Mouse (Mus musculus) thymus, postnatal 0 days (tissue): Measurements from ENCODE around the gene Hoxd13. TPM values are rescaled to one million over a fixed set of nuclear protein-coding genes. Genes with fewer than 3 reads are reported as not detected.

Source experiments
- DNase-seq: peaks from one replicate; pipeline ENCODE4 v3.0.0-alpha.2; 2015; ENCODE audit warnings: low spot score
- polyA plus RNA-seq: library from polyadenylated mRNA; unstranded; fragments of >200 nt; fragmentation: Nextera tagmentation; extraction: Ambion mirVana; gene quantifications from 2 replicates; pipeline ENCODE4 v1.2.1, GENCODE M21; 2015

Hoxd13 gene
- polyA plus RNA-seq, result not detected in 2 replicates

DNA sequence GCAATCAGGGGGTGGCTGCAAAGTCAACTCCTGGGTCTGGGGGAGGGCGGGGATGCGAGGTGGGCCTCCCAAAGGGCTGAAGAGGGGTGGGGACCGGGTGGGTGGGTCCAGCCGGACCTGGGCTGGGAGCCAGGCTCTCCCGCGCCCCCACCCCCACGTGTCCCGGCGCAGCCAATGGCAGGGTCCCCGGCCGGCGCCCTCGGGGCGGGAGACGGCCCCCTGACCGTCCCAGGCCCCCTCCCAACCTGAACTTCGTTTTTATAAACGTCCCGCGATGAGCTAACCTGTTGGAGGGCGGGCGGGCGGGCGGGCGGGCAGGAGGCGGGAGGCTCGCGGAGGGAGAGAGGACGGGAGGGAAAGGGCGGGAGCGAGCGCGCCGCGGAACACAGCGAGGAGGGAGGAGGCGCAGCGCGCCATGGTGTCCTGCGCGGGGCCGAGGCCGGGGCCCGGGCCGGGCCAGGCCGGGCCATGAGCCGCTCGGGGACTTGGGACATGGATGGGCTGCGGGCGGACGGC, at the start of gene Hoxd13:
Gene Hoxd13 (plus strand): TSS at position 469 of the 516 bp plus-strand sequence.
- DNase-seq, result no peak

DNA sequence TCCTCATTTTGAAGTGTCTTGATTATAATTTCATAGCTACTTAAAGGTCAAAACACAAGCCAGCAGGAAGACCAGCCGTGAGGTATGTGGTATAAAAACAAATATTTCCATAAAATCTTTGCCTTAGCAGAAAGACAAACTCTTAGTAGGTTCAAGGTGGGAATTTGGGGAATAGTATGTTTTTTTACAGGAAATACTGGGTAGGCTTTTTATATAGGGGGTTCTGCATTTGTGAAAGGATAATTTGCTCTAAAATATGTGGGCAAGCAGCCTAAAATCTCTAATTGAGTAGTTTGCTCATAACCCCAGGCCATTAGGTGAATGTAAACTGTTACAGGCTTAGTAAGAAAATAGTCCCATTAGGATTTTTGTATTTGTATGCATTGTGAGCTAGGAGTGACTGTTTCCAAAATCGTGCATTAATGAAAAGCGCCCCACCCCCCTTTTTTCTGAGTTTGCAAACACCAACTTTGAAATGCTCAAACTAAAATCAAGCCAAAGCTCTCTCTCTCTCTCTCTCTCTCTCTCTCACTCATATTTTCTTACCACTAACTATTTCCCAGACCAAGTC, 48.3 kb upstream of the Hoxd13 start:
- no peak for DNase-seq

DNA sequence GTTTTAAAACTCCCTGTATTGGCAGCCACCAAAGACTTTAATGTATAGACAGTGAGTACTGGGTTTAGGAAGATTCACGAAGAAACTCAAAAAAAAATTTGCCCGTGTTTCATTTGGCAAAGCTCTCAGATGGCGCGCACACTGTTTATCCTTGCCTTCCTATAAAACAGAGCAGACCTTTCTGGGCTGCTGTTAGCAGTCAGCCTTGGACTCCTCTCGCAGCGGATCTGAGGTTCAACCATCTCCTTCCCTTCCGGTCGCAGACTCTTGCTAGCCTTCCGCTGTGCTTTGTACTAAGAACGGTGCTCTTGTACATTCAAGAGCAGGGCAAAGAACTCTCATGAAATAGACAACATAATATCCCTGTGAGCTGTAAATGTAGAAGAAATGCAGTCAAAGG, 47.7 kb upstream of the Hoxd13 start:
- no peak for DNase-seq

DNA sequence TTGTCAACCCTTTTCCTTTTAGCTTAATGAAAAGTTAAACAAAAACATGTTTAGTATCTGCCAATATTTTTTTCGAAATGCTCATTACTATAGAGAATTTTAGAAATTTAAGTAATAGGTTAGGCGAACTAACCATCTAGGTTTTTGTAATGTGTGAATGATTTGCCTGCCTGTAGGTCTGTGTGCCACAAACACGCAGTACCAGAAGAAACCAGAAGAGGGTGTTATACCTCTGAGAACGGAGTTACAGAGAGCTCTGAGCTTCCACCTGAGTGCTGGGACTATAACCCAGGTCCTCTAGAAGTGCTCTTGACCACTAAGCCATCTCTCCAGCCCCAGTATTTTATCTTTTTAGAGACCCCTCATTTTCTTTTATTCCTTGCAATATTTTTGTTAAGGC, 32.7 kb upstream of the Hoxd13 start:
- no peak for DNase-seq

DNA sequence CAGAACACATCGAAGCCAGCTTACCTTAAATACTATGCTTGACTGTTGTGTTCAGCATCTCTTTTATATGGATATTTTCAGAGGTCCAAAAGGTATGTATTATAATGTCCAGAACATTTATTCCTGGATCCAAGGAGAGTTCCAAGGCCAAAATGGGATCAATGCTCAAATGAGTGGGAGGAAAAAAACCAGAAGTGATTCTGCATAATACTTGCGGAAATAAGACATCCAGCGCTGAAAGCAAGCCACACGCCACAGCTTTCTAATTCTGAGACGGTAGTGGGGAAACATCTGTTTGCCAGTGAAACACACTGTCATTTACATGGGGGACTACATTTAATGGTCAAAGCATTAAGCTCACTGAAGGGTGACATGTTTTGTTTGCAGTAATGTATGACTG, 25.7 kb upstream of the Hoxd13 start:
- no peak for DNase-seq

DNA sequence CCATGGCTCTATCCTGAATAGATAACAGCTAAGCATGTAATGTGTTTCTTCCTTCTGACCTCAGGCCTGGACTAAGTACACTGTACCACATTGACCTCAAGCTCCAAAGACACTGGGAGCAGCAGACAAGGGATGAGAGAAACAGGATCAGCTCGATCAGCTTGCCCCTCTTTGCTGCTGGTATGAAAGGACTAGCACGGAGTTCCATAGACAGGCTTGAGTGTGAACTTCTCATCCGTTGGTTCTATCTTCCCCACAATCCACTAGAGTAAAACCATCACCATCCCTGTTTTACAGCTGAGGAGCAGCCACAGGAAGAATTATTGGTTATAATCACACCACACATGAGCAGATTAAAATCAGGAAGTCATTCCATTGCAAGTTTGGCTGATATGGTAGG, 22.5 kb upstream of the Hoxd13 start:
- no peak for DNase-seq

DNA sequence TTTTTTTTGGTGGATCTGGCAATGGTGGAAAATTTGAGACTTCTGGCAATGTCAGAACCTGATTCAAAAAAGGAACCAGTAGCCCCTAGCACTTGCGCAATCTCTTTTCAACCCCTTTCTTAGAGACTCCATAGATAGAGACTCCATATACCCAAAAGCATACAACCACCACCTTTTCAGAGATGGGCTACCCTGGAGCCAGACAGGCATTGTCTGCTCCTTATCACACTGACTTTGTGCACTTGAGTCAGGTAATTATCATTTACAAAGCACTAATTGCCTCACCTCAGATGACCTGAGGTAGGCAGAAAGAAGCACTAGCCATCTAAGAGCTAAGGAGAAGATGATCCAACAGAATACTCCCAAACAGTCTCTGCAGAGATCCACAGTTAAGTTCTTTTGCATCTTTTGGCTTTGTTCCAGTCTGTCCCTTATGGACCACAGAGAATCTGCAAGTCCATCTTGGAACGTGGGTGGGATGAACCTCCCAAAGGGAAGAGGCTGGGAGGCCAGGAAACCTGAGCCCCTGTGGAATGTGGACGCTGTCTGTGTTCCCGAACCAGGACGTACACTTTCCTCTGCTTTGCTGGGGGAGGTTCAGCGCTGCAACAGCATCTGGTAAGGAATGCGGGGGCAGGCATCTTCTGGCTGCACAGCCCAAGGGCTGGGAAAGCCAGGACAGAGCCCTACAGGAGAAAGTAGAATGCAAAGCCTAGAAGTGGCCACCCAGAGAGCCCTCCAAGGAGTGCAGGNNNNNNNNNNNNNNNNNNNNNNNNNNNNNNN, 20.8 kb upstream of the Hoxd13 start:
- DNase-seq, result no peak

DNA sequence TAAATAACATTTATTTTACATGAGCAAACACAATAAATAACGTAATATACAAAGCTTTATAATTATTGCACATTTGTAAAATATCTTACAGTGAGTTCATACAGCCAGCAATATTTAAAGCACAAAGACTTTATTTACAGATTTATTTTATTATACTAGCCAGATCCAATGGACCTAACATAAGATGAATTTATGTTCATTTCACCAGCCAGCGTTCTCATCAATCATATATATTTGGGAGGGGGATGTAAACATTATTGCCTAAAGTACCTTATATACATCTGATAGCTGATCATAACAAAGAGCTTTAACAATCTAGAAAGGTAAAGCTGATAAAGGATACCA, 15.1 kb upstream of the Hoxd13 start:
- no peak for DNase-seq

DNA sequence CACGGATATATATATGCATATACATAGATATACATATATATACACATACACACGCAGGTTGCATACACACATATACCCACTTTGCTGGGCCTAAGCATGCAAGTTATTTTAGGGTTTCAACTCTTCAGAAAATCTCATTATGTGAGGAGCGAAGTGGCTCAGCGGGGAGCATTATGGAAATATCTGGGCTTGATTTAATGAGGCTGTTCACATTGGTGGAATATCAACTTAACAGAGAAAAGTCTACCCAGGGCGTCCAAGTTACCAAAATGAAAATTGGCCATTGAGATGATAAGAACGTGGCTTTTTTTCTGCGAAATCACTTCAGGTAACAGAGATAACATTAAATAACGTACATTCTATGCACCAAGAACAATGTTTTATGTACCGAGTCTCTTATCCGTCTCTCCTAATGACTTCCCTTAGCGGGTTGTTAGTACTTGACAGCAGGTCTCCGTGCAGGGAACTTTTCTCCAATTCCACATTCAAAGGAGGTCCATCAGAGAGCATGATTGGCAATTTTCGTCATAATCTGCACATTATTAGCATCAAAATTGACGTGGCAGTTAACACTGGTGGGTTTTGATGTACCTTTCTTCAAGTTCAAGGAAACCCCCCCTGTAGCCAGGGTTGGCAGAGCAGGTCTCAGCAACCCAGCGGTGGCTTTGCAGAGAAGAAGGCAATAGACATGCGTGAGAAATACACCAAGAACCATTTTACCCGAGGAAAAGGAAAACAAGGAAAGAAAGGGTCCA, 14.2 kb upstream of the Hoxd13 start:
- DNase-seq, result no peak

DNA sequence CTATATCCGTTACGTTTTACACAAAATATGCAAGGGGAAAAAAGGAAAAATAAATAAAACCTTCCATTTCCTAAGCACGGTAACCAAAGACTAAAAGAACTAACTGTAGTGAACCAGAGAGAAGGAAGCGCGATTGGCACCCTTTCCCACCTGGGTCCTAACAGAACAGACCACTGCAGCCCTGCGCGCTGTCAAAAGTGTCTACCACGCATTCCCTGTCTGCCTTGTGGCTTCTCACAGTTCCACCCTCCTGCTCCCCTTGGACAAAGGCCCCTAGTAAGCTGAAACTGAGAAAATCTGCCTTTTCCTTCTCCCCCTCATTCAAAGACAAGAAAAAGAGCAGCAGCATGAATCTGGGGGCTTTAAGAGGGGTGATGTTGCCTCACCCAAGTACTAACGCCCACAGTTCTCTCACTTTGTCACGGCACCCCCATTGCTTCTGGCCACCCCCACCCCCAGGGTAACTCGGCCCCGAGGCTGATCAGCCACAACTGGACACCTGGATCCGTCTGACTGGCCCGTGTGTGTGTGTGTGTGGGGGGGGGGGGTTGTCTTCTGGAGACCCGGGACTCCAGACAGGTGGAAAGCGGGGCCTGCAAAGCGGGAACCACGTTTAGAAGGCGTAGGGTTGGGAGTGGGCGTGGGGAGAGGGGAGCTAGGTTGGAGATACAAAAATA, 13.2 kb upstream of the Hoxd13 start:
- no peak for DNase-seq

DNA sequence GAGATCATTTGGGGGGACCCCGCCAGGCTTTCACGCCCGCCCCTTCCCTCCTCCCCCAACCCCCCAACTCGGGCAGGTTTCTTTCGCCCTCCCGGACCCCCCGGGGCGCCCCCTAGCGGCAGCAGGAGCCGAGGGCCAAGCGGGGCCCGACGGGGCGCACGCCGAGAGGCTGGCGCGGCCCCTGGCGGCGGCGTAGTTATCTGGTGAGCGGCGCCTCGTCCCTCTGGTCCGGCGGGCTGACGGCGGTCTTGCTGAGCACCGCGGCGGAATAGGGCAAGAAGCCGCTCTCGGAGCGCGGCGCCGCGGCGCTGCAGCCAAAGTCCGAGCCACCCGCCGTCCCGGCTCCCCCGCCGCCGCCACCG, 12.7 kb upstream of the Hoxd13 start:
- DNase-seq, result no peak

DNA sequence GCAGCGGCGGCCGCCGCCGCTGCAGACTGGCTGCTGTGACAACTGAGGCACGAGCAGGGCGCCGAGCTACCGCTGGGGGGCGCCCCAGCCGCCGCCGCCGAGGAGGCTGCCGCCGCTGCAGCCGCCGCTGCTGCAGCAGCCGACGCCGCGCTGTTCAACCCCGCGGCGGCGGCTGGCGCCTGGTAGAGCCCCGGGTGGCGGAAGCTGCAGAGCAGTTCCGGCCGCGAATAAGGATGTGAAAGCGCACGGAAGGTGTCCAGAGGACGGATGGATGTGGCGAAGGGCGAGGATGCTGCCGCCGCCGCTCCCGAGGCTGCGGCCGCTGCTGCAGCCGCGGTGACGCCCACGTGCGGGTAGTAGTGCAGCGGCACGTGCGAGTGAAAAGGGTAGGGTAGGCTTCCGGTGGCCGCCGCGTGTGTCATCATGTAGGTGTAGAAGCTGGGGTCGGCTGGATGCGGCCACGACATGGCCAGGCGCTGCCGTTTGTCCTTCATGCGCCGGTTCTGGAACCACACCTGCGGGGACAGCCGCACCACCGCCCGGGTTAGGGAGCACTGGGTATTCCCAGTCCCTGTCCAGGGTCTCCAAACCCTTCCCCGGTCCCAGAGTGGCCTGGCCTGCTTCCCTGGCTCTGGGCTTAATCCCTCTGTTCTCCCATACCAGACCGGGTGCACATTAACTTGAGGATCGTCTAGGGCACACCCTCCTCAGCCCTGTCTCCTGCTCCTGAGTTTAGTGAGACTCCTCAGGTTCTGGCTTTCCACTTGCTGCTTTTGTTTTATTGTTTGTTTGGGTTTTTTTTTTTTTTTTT, 12.1 kb upstream of the Hoxd13 start:
- peak; percentile 49 for DNase-seq

DNA sequence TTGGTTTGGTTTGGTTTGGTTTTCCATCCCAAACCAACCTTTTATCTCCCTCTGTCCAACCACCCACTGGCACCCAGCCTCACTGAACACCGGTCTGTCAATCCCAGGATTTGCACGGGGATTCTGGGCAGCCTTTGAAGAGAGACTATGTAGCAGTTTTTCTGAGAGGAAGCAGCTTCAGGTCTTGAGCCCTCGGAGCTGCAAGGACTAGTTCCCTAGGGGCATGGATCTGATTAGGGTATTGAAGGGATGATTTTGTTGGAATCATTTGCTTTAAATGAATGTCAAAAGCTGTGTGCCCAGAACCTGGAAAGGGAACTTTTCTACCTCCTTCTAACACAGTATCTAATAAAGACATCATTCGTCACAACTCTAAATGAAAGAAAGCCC, 11.5 kb upstream of the Hoxd13 start:
- DNase-seq, result no peak

DNA sequence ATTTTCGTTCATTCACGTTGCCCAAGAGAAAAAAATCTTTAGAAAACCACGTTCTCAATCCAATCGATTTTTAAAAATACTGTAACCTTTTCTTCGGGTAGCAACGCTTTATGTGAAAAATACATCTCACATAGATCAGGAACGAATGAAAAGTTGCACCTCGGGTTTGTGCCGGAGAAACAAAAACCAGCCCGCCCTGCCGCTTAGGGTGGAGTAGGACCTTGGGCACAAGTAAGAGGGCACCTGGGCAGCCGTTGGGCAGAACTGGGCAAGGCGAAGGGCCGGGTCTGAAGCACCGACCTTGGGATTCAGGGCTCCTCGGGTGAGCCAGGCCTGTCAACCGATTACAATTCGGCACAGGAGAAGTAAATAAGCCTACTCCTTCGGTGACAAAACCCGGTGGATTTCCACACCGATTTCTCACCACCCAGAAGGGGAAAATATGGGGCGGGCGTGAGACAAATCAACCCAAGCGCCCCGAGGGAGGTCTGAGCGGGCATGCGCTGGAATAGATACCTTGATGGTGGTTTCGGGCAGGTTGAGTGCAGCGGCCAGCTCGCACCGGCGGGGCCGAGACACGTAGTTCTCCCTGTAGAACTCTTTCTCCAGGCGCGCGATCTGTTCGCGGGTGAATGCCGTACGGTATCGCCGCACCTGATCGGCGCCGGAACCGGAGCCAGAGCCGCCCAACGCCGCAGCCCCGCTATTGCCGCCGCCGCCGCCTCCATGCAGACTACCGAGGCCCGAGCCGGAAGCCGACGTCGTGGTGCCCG, 10.7 kb upstream of the Hoxd13 start:
- DNase-seq, result peak; percentile 24

DNA sequence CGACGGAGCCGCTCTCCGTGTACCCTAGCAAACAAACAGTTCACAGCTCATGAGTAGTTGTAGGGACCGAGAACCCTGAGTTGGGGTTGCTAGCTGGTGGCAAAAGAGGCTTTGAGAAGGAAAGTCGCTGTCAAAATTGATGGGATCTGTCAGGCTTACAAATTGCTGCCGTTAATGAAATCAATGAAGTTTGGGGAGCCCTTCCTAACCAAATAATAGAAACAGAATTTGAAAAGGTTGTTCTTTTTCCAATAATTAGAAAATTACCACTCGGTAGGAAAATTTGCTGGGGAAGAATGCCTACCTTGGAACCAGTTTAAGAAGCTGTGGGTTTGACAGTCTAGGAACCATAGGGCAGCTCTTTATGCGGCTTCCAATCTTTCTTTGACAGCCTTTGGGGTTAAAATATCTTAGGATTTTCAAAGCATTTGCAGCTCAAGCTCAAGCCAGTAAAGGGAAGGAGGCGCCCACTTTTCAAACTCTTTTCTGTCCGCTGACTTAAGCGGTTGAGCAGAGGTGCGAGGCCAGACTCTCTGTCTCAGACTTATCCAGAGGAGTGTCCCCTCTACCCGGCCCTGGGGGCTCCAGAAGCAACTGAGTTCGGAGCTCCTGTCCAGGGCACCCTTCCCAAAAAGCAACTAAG, 10.0 kb upstream of the Hoxd13 start:
- no peak for DNase-seq

DNA sequence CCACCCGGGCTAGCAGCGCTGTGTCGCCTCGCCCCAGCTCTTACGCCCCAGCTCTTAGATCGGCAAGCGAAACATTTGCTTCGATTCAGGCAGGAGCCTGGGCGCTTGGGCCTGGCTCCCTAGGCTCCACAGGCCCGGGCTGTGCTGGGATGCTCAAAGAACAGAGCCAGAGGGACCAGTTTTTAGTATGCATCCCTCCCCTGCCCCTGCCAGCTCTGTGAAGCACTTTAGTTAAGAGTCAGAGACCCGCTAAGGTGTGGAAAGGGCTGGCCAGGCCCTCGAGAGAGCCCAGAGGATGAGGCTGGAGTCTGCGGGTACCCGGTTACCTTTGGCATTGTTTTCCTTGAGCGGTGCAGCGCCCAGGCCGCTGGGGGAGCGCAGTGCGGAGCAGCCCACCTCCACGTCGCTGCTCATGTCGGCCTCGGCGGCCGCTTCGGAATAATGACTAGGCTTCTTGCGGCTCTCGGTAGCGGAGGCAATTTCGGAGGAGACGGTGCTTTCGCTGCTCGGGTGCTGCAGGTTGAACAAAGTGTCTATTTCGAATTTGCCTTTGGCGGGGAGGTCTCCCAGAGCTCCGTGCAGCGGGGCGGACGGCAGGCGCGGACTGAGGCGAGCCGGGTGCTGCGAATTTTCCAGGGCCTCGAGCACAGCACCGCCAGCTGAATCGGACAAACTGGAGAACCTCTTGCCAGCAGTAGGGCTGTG, 9.3 kb upstream of the Hoxd13 start:
- no peak for DNase-seq

DNA sequence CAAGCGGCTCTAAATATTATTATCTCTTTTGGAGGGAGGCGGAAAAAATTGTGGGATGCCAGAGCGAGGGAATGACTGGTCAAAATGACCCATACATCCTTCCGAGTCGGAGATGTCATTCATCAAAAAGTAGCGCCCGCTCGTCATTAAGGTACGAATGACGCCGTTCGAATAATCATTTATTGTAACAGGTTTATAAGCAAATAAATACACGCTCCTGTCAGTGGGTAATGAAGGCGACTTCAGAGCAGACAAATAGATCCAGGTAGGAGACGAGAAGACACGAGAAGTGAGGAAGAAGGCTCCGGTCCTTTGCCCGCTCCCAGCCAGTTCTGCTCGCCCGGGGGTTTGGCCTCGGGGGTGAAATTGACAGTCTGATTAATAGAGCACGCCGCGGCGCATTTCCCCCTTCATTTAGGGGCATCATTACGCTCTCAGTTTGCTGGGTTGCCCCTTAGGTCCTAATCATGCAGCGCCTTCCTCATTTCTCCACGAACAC, 8.6 kb upstream of the Hoxd13 start, which contains the start of gene Evx2:
Gene Evx2 (minus strand): TSS at position 51 of the 499 bp plus-strand sequence.
- no peak for DNase-seq

DNA sequence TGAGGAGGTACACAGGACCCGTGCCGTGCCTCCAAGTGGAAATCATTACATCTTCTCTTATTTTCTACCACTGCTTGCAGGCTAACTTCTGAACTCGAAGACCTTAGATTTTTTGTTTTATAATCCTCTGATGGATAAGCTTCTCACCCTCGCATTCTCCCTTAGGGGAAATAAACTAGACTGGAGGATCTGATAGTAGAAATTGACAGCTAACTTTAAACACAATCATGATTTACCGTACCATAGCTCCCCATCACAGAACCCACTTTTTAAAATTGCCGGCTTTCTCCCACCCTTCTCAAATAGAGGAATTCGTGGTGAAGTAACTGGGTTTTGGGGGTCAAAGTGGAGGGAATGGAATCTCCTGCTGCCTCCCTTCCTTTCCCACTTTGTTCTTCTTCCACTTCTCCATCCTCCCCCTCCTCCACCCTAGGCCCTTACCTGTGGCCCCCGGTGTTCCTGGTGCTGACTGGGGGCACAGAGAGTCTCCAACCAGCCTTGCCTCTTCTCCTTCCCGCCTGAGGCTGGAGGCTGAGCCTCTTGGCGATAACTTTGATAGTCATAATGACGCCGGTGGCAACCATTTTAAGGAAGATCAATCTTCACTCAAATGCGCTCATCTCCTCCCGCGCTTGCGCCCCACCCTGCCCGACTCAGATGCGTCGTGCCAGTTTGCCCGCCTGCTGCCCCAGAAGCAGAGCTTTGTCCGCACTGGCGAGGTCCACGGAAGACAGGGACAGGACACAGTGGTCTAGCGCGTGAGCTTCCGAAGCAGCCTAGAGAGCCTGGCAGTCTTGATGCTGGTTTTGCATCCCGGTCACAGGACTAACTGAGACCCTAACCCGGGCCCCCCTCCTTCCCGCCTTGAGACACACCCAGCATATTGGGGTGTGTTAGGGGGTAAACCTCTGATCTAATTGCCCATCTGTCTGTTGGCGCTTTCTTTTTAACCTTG, 7.4 kb upstream of the Hoxd13 start:
- DNase-seq, result no peak
